Mouse (Mus musculus): Measurements from ENCODE around the gene Nr2c2ap. TPM values are rescaled to one million over a fixed set of nuclear protein-coding genes. Genes with fewer than 3 reads are reported as not detected.

Gene Nr2c2ap
- 24.2 and 25.0 TPM in 2 replicates for polyA plus RNA-seq (2016; fragmentation: Nextera tagmentation; extraction: Ambion mirVana)

GRCm38 (mm10) chr8:70131166-70131883 is at the start of gene Nr2c2ap:
Gene Nr2c2ap, plus strand, starts transcription at chr8:70131333.
- peak within 1 kb of the TSS; percentile 61 for H3K9ac ChIP-seq
- H3K27me3 ChIP-seq: no peaks in the 10 kb centered on the region
- H3K27ac ChIP-seq: no peak within 1 kb of the TSS
- peak within 1 kb of the TSS; percentile 79 for H3K4me2 ChIP-seq (replicated peaks)
- H3K36me3 ChIP-seq: peaks cover 39% of the 10 kb centered on the region
- 1% methylated on average over 37 of the region's 37 CpGs for WGBS
- no peaks in the 10 kb centered on the region for H3K9me3 ChIP-seq
- peak within 1 kb of the TSS; percentile 74 for H3K4me3 ChIP-seq
- H3K4me1 ChIP-seq: peaks cover 10% of the 10 kb centered on the region; the same call in 1 of the 2 replicates
- ATAC-seq (ENCODE audit: insufficient number of reproducible peaks, insufficient read depth, low FRiP score, low TSS enrichment): peak; percentile 59

GRCm38 (mm10) chr8:70081976-70082375 is 49.2 kb upstream of the Nr2c2ap start:
- no peak for ATAC-seq (ENCODE audit: insufficient number of reproducible peaks, insufficient read depth, low FRiP score, low TSS enrichment)
- no peak overlapping the region for H3K4me3 ChIP-seq
- 84% methylated on average over 2 of the region's 2 CpGs for WGBS
- H3K4me2 ChIP-seq (replicated peaks): no peak overlapping the region
- peaks cover 57% of the 10 kb centered on the region for H3K27me3 ChIP-seq
- H3K9ac ChIP-seq: no peak overlapping the region
- peaks cover 17% of the 10 kb centered on the region for H3K4me1 ChIP-seq
- H3K9me3 ChIP-seq: no peaks in the 10 kb centered on the region
- no peak overlapping the region for H3K27ac ChIP-seq
- H3K36me3 ChIP-seq: no peaks in the 10 kb centered on the region; the same call in 1 of the 2 replicates

- peak within 1 kb of the TSS; percentile 66 for H3K4me2 ChIP-seq (replicated peaks)
- WGBS: 2% methylated on average over 26 of the region's 26 CpGs
- no peak within 1 kb of the TSS for H3K9ac ChIP-seq
- H3K4me1 ChIP-seq: peaks cover 17% of the 10 kb centered on the region
- ATAC-seq (ENCODE audit: insufficient number of reproducible peaks, insufficient read depth, low FRiP score, low TSS enrichment): no peak
- no peaks in the 10 kb centered on the region; the same call in 1 of the 2 replicates for H3K36me3 ChIP-seq
- peaks cover 71% of the 10 kb centered on the region for H3K27me3 ChIP-seq
- H3K9me3 ChIP-seq: no peaks in the 10 kb centered on the region
- H3K4me3 ChIP-seq: peak within 1 kb of the TSS; percentile 37
- H3K27ac ChIP-seq: no peak within 1 kb of the TSS
Observed at GRCm38 (mm10) chr8:70083285-70083684, 47.8 kb upstream of the Nr2c2ap start, which contains the start of gene Hapln4. Gene Hapln4, plus strand, starts transcription at chr8:70083457.

GRCm38 (mm10) chr8:70084191-70085065 is 46.7 kb upstream of the Nr2c2ap start:
- peaks cover 17% of the 10 kb centered on the region for H3K4me1 ChIP-seq
- no peaks in the 10 kb centered on the region; the same call in 1 of the 2 replicates for H3K36me3 ChIP-seq
- no peak for ATAC-seq (ENCODE audit: insufficient number of reproducible peaks, insufficient read depth, low FRiP score, low TSS enrichment)

GRCm38 (mm10) chr8:70086151-70086550 is 45.0 kb upstream of the Nr2c2ap start:
- peaks cover 99% of the 10 kb centered on the region for H3K27me3 ChIP-seq
- peaks cover 17% of the 10 kb centered on the region for H3K4me1 ChIP-seq
- ATAC-seq (ENCODE audit: insufficient number of reproducible peaks, insufficient read depth, low FRiP score, low TSS enrichment): no peak
- no peak overlapping the region for H3K4me2 ChIP-seq (replicated peaks)
- WGBS: 38% methylated on average over 1 of the region's 1 CpGs
- no peak overlapping the region for H3K4me3 ChIP-seq
- no peak overlapping the region for H3K27ac ChIP-seq
- H3K36me3 ChIP-seq: no peaks in the 10 kb centered on the region
- H3K9ac ChIP-seq: no peak overlapping the region
- no peaks in the 10 kb centered on the region for H3K9me3 ChIP-seq

More at GRCm38 (mm10) chr8:70084191-70085065, 46.7 kb upstream of the Nr2c2ap start:
- H3K9me3 ChIP-seq: no peaks in the 10 kb centered on the region
- peaks cover 82% of the 10 kb centered on the region for H3K27me3 ChIP-seq
- H3K4me3 ChIP-seq: peak overlapping the region; percentile 37
- H3K9ac ChIP-seq: no peak overlapping the region
- 2% methylated on average over 71 of the region's 71 CpGs for WGBS
- H3K27ac ChIP-seq: no peak overlapping the region
- H3K4me2 ChIP-seq (replicated peaks): peak overlapping the region; percentile 66

GRCm38 (mm10) chr8:70087237-70087636 is 43.9 kb upstream of the Nr2c2ap start:
- Histone ChIP-seq H3K4me1 (peaks cover 17% of the 10 kb centered on the region), H3K4me3 (no peak overlapping the region), H3K9me3 (no peaks in the 10 kb centered on the region), H3K27me3 (peaks cover 98% of the 10 kb centered on the region), H3K9ac (no peak overlapping the region), H3K36me3 (no peaks in the 10 kb centered on the region), H3K27ac (no peak overlapping the region), H3K4me2 (replicated peaks) (no peak overlapping the region)
- ATAC-seq (ENCODE audit: insufficient number of reproducible peaks, insufficient read depth, low FRiP score, low TSS enrichment): no peak
- WGBS: 8% methylated on average over 7 of the region's 7 CpGs

GRCm38 (mm10) chr8:70087836-70088650 is 43.1 kb upstream of the Nr2c2ap start:
- H3K4me2 ChIP-seq (replicated peaks): peak overlapping the region; percentile 66
- H3K4me3 ChIP-seq: peak overlapping the region; percentile 37
- no peak overlapping the region for H3K27ac ChIP-seq
- peak overlapping the region; percentile 25; the same call in 1 of the 2 replicates for H3K9ac ChIP-seq
- no peaks in the 10 kb centered on the region for H3K9me3 ChIP-seq
- peaks cover 90% of the 10 kb centered on the region for H3K27me3 ChIP-seq
- H3K4me1 ChIP-seq: peaks cover 17% of the 10 kb centered on the region
- 3% methylated on average over 56 of the region's 56 CpGs for WGBS
- no peaks in the 10 kb centered on the region for H3K36me3 ChIP-seq
- peak; percentile 72 for ATAC-seq (ENCODE audit: insufficient number of reproducible peaks, insufficient read depth, low FRiP score, low TSS enrichment)

GRCm38 (mm10) chr8:70089296-70089960 is 41.7 kb upstream of the Nr2c2ap start:
- H3K36me3 ChIP-seq: no peaks in the 10 kb centered on the region
- 54% methylated on average over 9 of the region's 9 CpGs for WGBS
- H3K9ac ChIP-seq: no peak overlapping the region
- no peaks in the 10 kb centered on the region for H3K9me3 ChIP-seq
- H3K4me2 ChIP-seq (replicated peaks): no peak overlapping the region
- no peak for ATAC-seq (ENCODE audit: insufficient number of reproducible peaks, insufficient read depth, low FRiP score, low TSS enrichment)
- H3K4me1 ChIP-seq: peaks cover 3% of the 10 kb centered on the region; the same call in 1 of the 2 replicates
- peaks cover 76% of the 10 kb centered on the region for H3K27me3 ChIP-seq
- H3K4me3 ChIP-seq: no peak overlapping the region
- no peak overlapping the region for H3K27ac ChIP-seq

GRCm38 (mm10) chr8:70092786-70093185 is 38.3 kb upstream of the Nr2c2ap start:
- no peak for ATAC-seq (ENCODE audit: insufficient number of reproducible peaks, insufficient read depth, low FRiP score, low TSS enrichment)
- no peak overlapping the region for H3K27ac ChIP-seq
- no peak overlapping the region for H3K4me3 ChIP-seq
- no peaks in the 10 kb centered on the region for H3K36me3 ChIP-seq
- WGBS: 54% methylated on average over 8 of the region's 8 CpGs
- no peaks in the 10 kb centered on the region for H3K4me1 ChIP-seq
- peaks cover 43% of the 10 kb centered on the region for H3K27me3 ChIP-seq
- H3K9ac ChIP-seq: no peak overlapping the region
- no peak overlapping the region for H3K4me2 ChIP-seq (replicated peaks)
- H3K9me3 ChIP-seq: peaks cover 3% of the 10 kb centered on the region; the same call in 1 of the 2 replicates

- no peaks in the 10 kb centered on the region for H3K27me3 ChIP-seq
- no peaks in the 10 kb centered on the region for H3K4me1 ChIP-seq
- no peak overlapping the region for H3K9ac ChIP-seq
- 77% methylated on average over 8 of the region's 8 CpGs for WGBS
- ATAC-seq (ENCODE audit: insufficient number of reproducible peaks, insufficient read depth, low FRiP score, low TSS enrichment): no peak
- peaks cover 3% of the 10 kb centered on the region; the same call in 1 of the 2 replicates for H3K9me3 ChIP-seq
- H3K4me2 ChIP-seq (replicated peaks): no peak overlapping the region
- no peak overlapping the region for H3K4me3 ChIP-seq
- H3K36me3 ChIP-seq: no peaks in the 10 kb centered on the region
- no peak overlapping the region for H3K27ac ChIP-seq
Observed at GRCm38 (mm10) chr8:70099276-70099675, 31.9 kb upstream of the Nr2c2ap start.

Measured in embryonic facial prominence, embryonic 12.5 days (tissue).